Mouse (Mus musculus) spleen, adult 2 months (tissue): ENCODE measurements at regions not wholly inside any gene's neighbourhood (a gene's known extent, or its start where the extent isn't known, plus 50 kb on each side); places are given as distances from the start of the nearest gene placed in this dataset.

ENCODE experiments used
- CTCF ChIP-seq: fragments of 200-500 bp; IDR thresholded peaks from 2 replicates; pipeline ENCODE4 v1.5.1; 2011; ENCODE audit warnings: mild to moderate bottlenecking, inconsistent platforms; ENCODE audit not compliant: insufficient read depth, insufficient read length, insufficient replicate concordance; ENCODE audit errors: extremely low read depth
- POLR2A ChIP-seq: fragments of 200-500 bp; IDR thresholded peaks from 2 replicates; pipeline ENCODE4 v1.6.1; 2011; ENCODE audit warnings: low read depth, low read length, inconsistent platforms

- TF ChIP-seq CTCF (no peak), POLR2A (no peak)
These were observed 120.5 kb upstream of the Adgrl2 start for GRCm38 (mm10) chr3:149110831-149111230.
